Mouse (Mus musculus) stomach, postnatal 0 days (tissue): ENCODE data around the gene Epas1. TPM values are rescaled to one million over a fixed set of nuclear protein-coding genes. Genes with fewer than 3 reads are reported as not detected.

ENCODE experiments used
- ATAC-seq: fragments of 200-750 bp; cut with Nextera tagmentation; 2 replicates; pipeline ENCODE4 v1.8.0; 2017; ENCODE audit not compliant: low FRiP score, low TSS enrichment
- DNase-seq: peaks from one replicate; pipeline ENCODE4 v3.0.0-alpha.2; 2016; ENCODE audit warnings: low spot score
- H3K27ac ChIP-seq: fragments of 300-500 bp; sonication (generic); replicated peaks from 2 replicates; pipeline ENCODE4 v1.5.1; 2014; ENCODE audit warnings: mild to moderate bottlenecking, control low read depth
- H3K27me3 ChIP-seq: fragments of 300-500 bp; sonication (generic); 2 replicates; pipeline ENCODE4 v1.6.1; 2014; ENCODE audit warnings: low read length; ENCODE audit not compliant: control insufficient read depth, insufficient read depth
- H3K36me3 ChIP-seq: fragments of 300-500 bp; sonication (generic); 2 replicates; pipeline ENCODE4 v1.6.1; 2014; ENCODE audit warnings: low read length, mixed read lengths; ENCODE audit not compliant: control insufficient read depth, insufficient read depth
- H3K4me1 ChIP-seq: fragments of 300-500 bp; sonication (generic); replicated peaks from 2 replicates; pipeline ENCODE4 v1.6.1; 2014; ENCODE audit warnings: antibody characterized with exemption; ENCODE audit not compliant: control insufficient read depth, insufficient read depth
- H3K4me2 ChIP-seq: fragments of 300-500 bp; sonication (generic); replicated peaks from 2 replicates; pipeline ENCODE4 v1.6.1; 2014; ENCODE audit warnings: low read depth, mild to moderate bottlenecking, control low read depth, moderate library complexity
- H3K4me3 ChIP-seq: fragments of 300-500 bp; sonication (generic); 2 replicates; pipeline ENCODE4 v1.5.1; 2014; ENCODE audit warnings: low read depth, low read length, control low read depth
- H3K9ac ChIP-seq: fragments of 300-500 bp; sonication (generic); 2 replicates; pipeline ENCODE4 v1.6.1; 2014; ENCODE audit warnings: mild to moderate bottlenecking, low read length, control low read depth, mixed read lengths
- H3K9me3 ChIP-seq: fragments of 300-500 bp; sonication (generic); 2 replicates; pipeline ENCODE4 v1.6.1; 2016; ENCODE audit warnings: low read length; ENCODE audit not compliant: control insufficient read depth
- CTCF ChIP-seq: IDR thresholded peaks from 2 replicates; pipeline ENCODE4 v1.5.1; 2016; ENCODE audit warnings: antibody characterized with exemption, low read depth, mild to moderate bottlenecking, moderate library complexity
- EP300 ChIP-seq: optimal IDR thresholded peaks from 2 replicates; pipeline ENCODE3; 2016; ENCODE audit warnings: antibody characterized with exemption
- WGBS: fragments of 180-500 bp; shearing (Covaris S2); extraction: QIAGEN DNeasy Blood & Tissue Kit; methylation state at CpG from one replicate; pipeline ENCODE4 v1.1.7; 2014; 5-methylcytosine and 5-hydroxymethylcytosine counted together
- polyA plus RNA-seq: library from polyadenylated mRNA; unstranded; fragments of >200 nt; fragmentation: Nextera tagmentation; extraction: Ambion mirVana; gene quantifications from 2 replicates; pipeline ENCODE4 v1.2.1, GENCODE M21; 2015

Gene Epas1
- polyA plus RNA-seq, 1 experiment from 2014 or later = 4.7 TPM

DNA sequence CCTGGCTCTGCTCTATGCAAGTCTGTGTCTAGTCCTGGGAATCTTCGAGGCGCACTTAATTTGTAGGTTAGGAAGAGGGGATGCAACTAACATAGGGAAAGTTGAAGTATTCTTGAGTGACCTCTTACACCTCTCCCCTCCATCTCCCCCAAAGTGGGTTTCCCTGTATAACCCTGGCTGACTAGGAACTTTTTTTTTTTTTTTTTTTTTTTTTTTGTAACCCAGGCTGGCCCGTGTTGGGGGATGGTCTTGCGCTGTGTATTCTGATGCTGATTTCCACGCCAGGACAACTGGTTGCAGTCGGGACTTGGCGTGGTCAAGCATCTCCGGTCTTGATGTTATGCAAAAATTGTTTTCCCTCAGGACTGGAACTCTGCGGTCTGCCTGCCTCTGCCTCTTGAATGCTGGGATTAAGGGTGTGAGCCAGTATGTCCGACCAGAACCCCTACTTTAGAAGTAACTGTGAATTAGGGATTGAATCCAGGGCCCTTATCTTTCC lies 2.1 kb upstream of the Epas1 start:
- no peak overlapping the region for H3K4me3 ChIP-seq
- no peak overlapping the region for H3K4me2 ChIP-seq
- H3K9ac ChIP-seq = no peak overlapping the region
- WGBS = 91% methylated on average over 10 of the region's 10 CpGs
- TF ChIP-seq CTCF = no peak
- TF ChIP-seq EP300 = no peak
- H3K27me3 ChIP-seq = no peaks in the 10 kb centered on the region
- no peaks in the 10 kb centered on the region for H3K9me3 ChIP-seq
- ATAC-seq (no peak), DNase-seq (no peak)
- H3K27ac ChIP-seq = no peak overlapping the region
- H3K36me3 ChIP-seq = no peaks in the 10 kb centered on the region
- H3K4me1 ChIP-seq = no peaks in the 10 kb centered on the region

DNA sequence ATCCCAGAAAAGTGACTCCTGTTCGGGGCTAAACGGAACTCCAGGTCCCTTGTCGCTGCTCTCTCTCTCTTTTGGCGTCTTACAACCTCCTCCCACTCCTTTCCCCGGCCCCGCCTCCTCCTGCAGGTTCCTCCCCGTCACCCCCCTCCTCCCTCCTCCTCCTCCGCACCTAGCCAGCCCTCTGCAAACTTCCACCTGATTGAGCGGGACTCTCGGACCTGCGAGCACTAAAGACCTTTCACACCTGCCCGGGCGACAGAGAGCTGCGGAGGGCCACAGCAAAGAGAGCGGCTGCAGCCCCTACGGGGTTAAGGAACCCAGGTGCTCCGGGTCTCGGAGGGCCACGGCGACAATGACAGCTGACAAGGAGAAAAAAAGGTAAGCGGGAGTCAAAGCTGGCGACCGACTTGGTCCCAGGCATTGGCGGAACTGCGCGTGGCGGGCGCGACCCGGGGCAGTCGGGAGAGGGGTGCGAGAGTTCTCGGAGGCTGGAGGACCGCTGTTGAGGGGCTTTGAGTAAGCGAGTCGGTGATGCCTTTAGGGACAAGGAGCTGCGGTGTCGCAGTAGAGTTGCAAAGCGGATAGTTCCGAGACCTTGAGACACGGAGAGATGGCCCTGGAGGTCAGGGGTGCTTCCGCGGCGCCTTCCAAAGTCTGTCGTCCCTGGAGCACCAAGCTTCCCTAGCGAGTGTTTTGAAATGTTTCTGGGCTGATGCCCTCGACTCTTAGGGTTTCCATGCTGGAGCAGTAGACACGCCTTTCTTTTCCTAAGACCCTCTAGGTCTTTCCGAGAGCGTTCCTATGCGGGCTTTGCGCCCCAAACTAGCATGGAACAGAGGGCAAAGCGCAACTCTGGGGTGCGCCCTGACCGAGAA lies 668 bp downstream of the Epas1 start:
- no peaks in the 10 kb centered on the region for H3K27me3 ChIP-seq
- H3K9ac ChIP-seq = peak overlapping the region; percentile 66

DNA sequence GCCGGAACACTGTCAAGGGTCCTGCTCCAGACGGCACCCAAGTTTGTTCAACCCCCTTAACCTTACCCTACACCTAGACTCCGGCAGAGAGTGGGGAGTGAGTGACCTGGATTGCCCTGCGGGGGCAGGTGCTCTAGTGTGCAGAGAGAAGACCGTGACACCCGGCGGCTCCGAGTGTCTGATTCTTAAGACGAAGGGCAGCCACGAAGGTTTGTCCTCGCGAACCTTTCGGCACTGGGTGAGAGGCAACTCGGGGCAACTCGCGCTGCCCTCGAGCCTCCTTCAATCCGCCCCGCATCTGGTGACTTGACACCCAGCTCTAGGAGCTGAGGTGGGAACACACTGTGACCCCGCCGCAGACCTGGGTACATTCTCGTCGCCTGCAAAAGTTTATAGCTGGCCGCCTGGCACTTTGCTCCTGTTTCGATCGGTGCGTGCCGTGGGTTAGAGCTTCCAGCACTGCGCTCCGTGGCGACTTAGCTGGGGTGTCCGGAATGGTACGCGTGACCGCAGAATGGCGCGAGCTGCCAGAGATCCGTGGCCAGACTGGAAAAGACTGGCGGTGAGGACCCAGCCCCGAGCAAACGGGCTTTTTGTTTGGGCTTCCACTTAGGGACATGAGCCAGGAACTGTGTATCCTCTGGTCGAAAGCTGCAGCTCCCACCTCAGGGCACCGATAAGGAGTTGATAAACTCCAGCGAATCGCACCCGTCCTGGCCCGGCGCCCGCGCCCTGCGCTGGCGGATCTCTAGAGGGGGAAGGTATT lies 1.5 kb downstream of the Epas1 start:
- Histone ChIP-seq H3K4me1 (no peaks in the 10 kb centered on the region), H3K4me2 (peak overlapping the region; percentile 90), H3K27ac (no peak overlapping the region), H3K9ac (peak overlapping the region; percentile 66), H3K4me3 (peak overlapping the region; percentile 57), H3K9me3 (no peaks in the 10 kb centered on the region), H3K27me3 (no peaks in the 10 kb centered on the region), H3K36me3 (no peaks in the 10 kb centered on the region)
- 2% methylated on average over 51 of the region's 52 CpGs for WGBS
- ATAC-seq = no peak
- TF ChIP-seq EP300 = no peak
- TF ChIP-seq CTCF = no peak
- peak; percentile 53 for DNase-seq

More for the DNA sequence above, 668 bp downstream of the Epas1 start:
- ATAC-seq (peak; percentile 83), DNase-seq (peak; percentile 91)
- Histone ChIP-seq H3K9me3 (no peaks in the 10 kb centered on the region), H3K4me1 (no peaks in the 10 kb centered on the region), H3K4me2 (peak overlapping the region; percentile 90), H3K27ac (peak overlapping the region; percentile 88; the same call in 1 of the 2 replicates), H3K36me3 (no peaks in the 10 kb centered on the region), H3K4me3 (peak overlapping the region; percentile 57)
- under 1% methylated on average over 55 of the region's 55 CpGs for WGBS
- no peak for TF ChIP-seq CTCF
- no peak for TF ChIP-seq EP300

DNA sequence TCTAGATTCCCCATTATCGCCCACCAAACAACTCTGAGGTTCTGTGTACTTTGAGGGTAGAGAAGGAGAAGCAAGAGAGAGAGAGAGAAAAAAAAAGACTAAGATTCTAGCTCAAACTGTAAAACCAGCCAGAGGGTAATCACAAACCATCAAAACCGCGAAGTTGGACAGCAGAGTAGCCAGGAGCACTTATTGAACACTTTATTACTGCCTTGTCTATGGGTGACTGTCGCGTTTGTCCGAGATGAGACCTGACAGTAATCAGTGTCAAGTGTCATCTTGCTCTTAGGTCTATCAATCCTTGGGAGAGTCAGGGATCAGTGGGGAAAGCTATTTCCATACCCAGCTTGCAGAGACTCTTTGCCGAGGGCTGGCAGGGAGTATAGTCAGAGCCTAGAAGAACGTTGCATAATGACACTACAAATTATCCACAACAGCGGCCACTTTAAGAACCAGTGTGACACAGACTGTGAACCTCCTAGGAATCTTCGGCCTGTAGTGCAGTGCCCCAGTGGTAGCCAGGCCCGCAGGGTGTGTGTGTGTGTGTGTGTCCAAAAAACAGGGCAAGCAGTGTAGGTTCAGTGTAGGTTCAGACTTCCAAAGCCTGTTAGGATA lies 2.2 kb downstream of the Epas1 start:
- Histone ChIP-seq H3K27ac (no peak overlapping the region), H3K9me3 (no peaks in the 10 kb centered on the region), H3K4me1 (no peaks in the 10 kb centered on the region), H3K27me3 (no peaks in the 10 kb centered on the region), H3K9ac (peak overlapping the region; percentile 66; the same call in 1 of the 2 replicates), H3K4me2 (peak overlapping the region; percentile 90), H3K36me3 (no peaks in the 10 kb centered on the region), H3K4me3 (peak overlapping the region; percentile 57)
- WGBS = 51% methylated on average over 11 of the region's 11 CpGs
- TF ChIP-seq CTCF = no peak
- TF ChIP-seq EP300 = no peak
- no peak for DNase-seq
- ATAC-seq = no peak

- H3K9ac ChIP-seq = no peak overlapping the region
- no peaks in the 10 kb centered on the region for H3K27me3 ChIP-seq
- H3K9me3 ChIP-seq = no peaks in the 10 kb centered on the region
- WGBS = 33% methylated on average over 2 of the region's 2 CpGs
- no peaks in the 10 kb centered on the region for H3K36me3 ChIP-seq
- no peak overlapping the region for H3K27ac ChIP-seq
- no peak for DNase-seq
- H3K4me2 ChIP-seq = no peak overlapping the region
- ATAC-seq = no peak
- H3K4me3 ChIP-seq = no peak overlapping the region
- TF ChIP-seq EP300 (no peak), CTCF (no peak)
- no peaks in the 10 kb centered on the region for H3K4me1 ChIP-seq
These were observed 4.1 kb downstream of the Epas1 start for GRCm38 (mm10) chr17:86757621-86758020.
